Mouse (Mus musculus) liver, embryonic 16.5 days (tissue): Measurements from ENCODE around the gene Chaf1a. TPM values are rescaled to one million over a fixed set of nuclear protein-coding genes. Genes with fewer than 3 reads are reported as not detected.

Experiments used
- ATAC-seq: fragments of 200-750 bp; cut with Nextera tagmentation; 2 replicates; pipeline ENCODE4 v1.8.0; 2017; ENCODE audit warnings: low read depth, mild to moderate bottlenecking, moderate number of reproducible peaks, moderate library complexity
- H3K27ac ChIP-seq: fragments of 300-500 bp; sonication (generic); 2 replicates; pipeline ENCODE4 v1.5.1; 2014; ENCODE audit warnings: mild to moderate bottlenecking, low read length
- H3K27me3 ChIP-seq: fragments of 300-500 bp; sonication (generic); 2 replicates; pipeline ENCODE4 v1.6.1; 2014; ENCODE audit warnings: low read depth, low read length, mixed read lengths; ENCODE audit not compliant: control insufficient read depth, insufficient read depth
- H3K36me3 ChIP-seq: fragments of 300-500 bp; sonication (generic); 2 replicates; pipeline ENCODE4 v1.6.1; 2014; ENCODE audit warnings: mild to moderate bottlenecking; ENCODE audit not compliant: control insufficient read depth, insufficient read depth
- H3K4me1 ChIP-seq: fragments of 300-500 bp; sonication (generic); 2 replicates; pipeline ENCODE4 v1.6.1; 2014; ENCODE audit warnings: low read depth, low read length, mixed read lengths; ENCODE audit not compliant: control insufficient read depth
- H3K4me2 ChIP-seq: fragments of 300-500 bp; sonication (generic); 2 replicates; pipeline ENCODE4 v1.6.1; 2014; ENCODE audit warnings: low read depth, low read length, mixed read lengths
- H3K4me3 ChIP-seq: fragments of 300-500 bp; sonication (generic); 2 replicates; pipeline ENCODE4 v1.5.1; 2014; ENCODE audit warnings: low read depth, mild to moderate bottlenecking, low read length
- H3K9ac ChIP-seq: fragments of 300-500 bp; sonication (generic); 2 replicates; pipeline ENCODE4 v1.6.1; 2014; ENCODE audit warnings: low read depth, low read length
- H3K9me3 ChIP-seq: fragments of 300-500 bp; sonication (generic); replicated peaks from 2 replicates; pipeline ENCODE4 v1.6.1; 2016; ENCODE audit warnings: low read length; ENCODE audit not compliant: control insufficient read depth
- WGBS: fragments of 180-500 bp; shearing (Covaris S2); extraction: QIAGEN DNeasy Blood & Tissue Kit; methylation state at CpG from one replicate; pipeline ENCODE4 v1.1.7; 2014; ENCODE audit not compliant: insufficient replicate concordance; 5-methylcytosine and 5-hydroxymethylcytosine counted together
- polyA plus RNA-seq: library from polyadenylated mRNA; unstranded; fragments of >200 nt; fragmentation: Nextera tagmentation; extraction: Ambion mirVana; gene quantifications from 2 replicates; pipeline ENCODE4 v1.2.1, GENCODE M21; 2015

The Chaf1a gene
- polyA plus RNA-seq, 1 experiment from 2014 or later = 14.5 TPM

- Histone ChIP-seq H3K4me1 (peaks cover 29% of the 10 kb centered on the region), H3K9ac (peak overlapping the region; percentile 82), H3K4me2 (peak overlapping the region; percentile 92), H3K36me3 (no peaks in the 10 kb centered on the region), H3K9me3 (no peaks in the 10 kb centered on the region), H3K27me3 (no peaks in the 10 kb centered on the region), H3K27ac (peak overlapping the region; percentile 63), H3K4me3 (peak overlapping the region; percentile 80)
- under 1% methylated on average over 11 of the region's 11 CpGs for WGBS
- no peak for ATAC-seq
These were observed 39.7 kb downstream of the Chaf1a start for GRCm38 (mm10) chr17:56079921-56080320.

GRCm38 (mm10) chr17:56080781-56081585, 40.7 kb downstream of the Chaf1a start:
- H3K9ac ChIP-seq = peak overlapping the region; percentile 82
- H3K9me3 ChIP-seq = no peaks in the 10 kb centered on the region
- peak overlapping the region; percentile 80 for H3K4me3 ChIP-seq
- no peaks in the 10 kb centered on the region for H3K27me3 ChIP-seq
- H3K4me2 ChIP-seq = peak overlapping the region; percentile 92
- H3K27ac ChIP-seq = no peak overlapping the region
- WGBS = 28% methylated on average over 8 of the region's 8 CpGs
- ATAC-seq = no peak
- peaks cover 21% of the 10 kb centered on the region for H3K4me1 ChIP-seq
- no peaks in the 10 kb centered on the region for H3K36me3 ChIP-seq

GRCm38 (mm10) chr17:56092312-56092711, 52.1 kb downstream of the Chaf1a start:
- H3K9ac ChIP-seq = no peak overlapping the region
- no peaks in the 10 kb centered on the region for H3K27me3 ChIP-seq
- no peak overlapping the region for H3K4me2 ChIP-seq
- no peaks in the 10 kb centered on the region for H3K4me1 ChIP-seq
- no peak for ATAC-seq
- peaks cover 12% of the 10 kb centered on the region for H3K36me3 ChIP-seq
- no peak overlapping the region for H3K4me3 ChIP-seq
- H3K27ac ChIP-seq = no peak overlapping the region
- WGBS = 81% methylated on average over 1 of the region's 1 CpGs
- H3K9me3 ChIP-seq = no peaks in the 10 kb centered on the region

- 88% methylated on average over 1 of the region's 1 CpGs for WGBS
- no peaks in the 10 kb centered on the region for H3K4me1 ChIP-seq
- no peak overlapping the region for H3K27ac ChIP-seq
- H3K4me2 ChIP-seq = no peak overlapping the region
- H3K9ac ChIP-seq = no peak overlapping the region
- H3K9me3 ChIP-seq = no peaks in the 10 kb centered on the region
- peaks cover 14% of the 10 kb centered on the region for H3K36me3 ChIP-seq
- no peaks in the 10 kb centered on the region for H3K27me3 ChIP-seq
- H3K4me3 ChIP-seq = no peak overlapping the region
- no peak for ATAC-seq
These were observed 52.6 kb downstream of the Chaf1a start for GRCm38 (mm10) chr17:56092794-56093193.

- Histone ChIP-seq H3K27ac (no peak overlapping the region), H3K4me3 (no peak overlapping the region), H3K4me1 (no peaks in the 10 kb centered on the region), H3K9ac (no peak overlapping the region), H3K36me3 (peaks cover 39% of the 10 kb centered on the region), H3K9me3 (no peaks in the 10 kb centered on the region), H3K27me3 (no peaks in the 10 kb centered on the region), H3K4me2 (no peak overlapping the region)
- no peak for ATAC-seq
- WGBS = 77% methylated on average over 12 of the region's 12 CpGs
These were observed 56.6 kb downstream of the Chaf1a start for GRCm38 (mm10) chr17:56096883-56097282.

- H3K27ac ChIP-seq = no peak overlapping the region
- no peak overlapping the region for H3K4me3 ChIP-seq
- peaks cover 45% of the 10 kb centered on the region for H3K36me3 ChIP-seq
- H3K4me2 ChIP-seq = no peak overlapping the region
- no peaks in the 10 kb centered on the region for H3K27me3 ChIP-seq
- no peaks in the 10 kb centered on the region for H3K4me1 ChIP-seq
- no peak overlapping the region for H3K9ac ChIP-seq
- 89% methylated on average over 8 of the region's 8 CpGs for WGBS
- no peaks in the 10 kb centered on the region for H3K9me3 ChIP-seq
- ATAC-seq = no peak
These were observed 57.9 kb downstream of the Chaf1a start for GRCm38 (mm10) chr17:56098180-56098579.

- Histone ChIP-seq H3K27me3 (no peaks in the 10 kb centered on the region), H3K4me2 (no peak overlapping the region), H3K36me3 (peaks cover 42% of the 10 kb centered on the region), H3K4me3 (no peak overlapping the region), H3K4me1 (no peaks in the 10 kb centered on the region), H3K9ac (no peak overlapping the region), H3K9me3 (no peaks in the 10 kb centered on the region), H3K27ac (no peak overlapping the region)
- 77% methylated on average over 15 of the region's 15 CpGs for WGBS
- no peak for ATAC-seq
These were observed 58.7 kb downstream of the Chaf1a start for GRCm38 (mm10) chr17:56098711-56099572.

GRCm38 (mm10) chr17:56100811-56101210, 60.6 kb downstream of the Chaf1a start:
- no peak overlapping the region for H3K4me2 ChIP-seq
- no peak overlapping the region for H3K9ac ChIP-seq
- ATAC-seq = no peak
- no peaks in the 10 kb centered on the region for H3K4me1 ChIP-seq
- H3K4me3 ChIP-seq = no peak overlapping the region
- no peak overlapping the region for H3K27ac ChIP-seq
- peaks cover 42% of the 10 kb centered on the region for H3K36me3 ChIP-seq
- no peaks in the 10 kb centered on the region for H3K9me3 ChIP-seq
- WGBS = 70% methylated on average over 3 of the region's 3 CpGs
- H3K27me3 ChIP-seq = no peaks in the 10 kb centered on the region

- H3K27ac ChIP-seq = no peak overlapping the region
- H3K36me3 ChIP-seq = peaks cover 37% of the 10 kb centered on the region
- no peak overlapping the region for H3K4me3 ChIP-seq
- no peaks in the 10 kb centered on the region for H3K27me3 ChIP-seq
- no peaks in the 10 kb centered on the region for H3K4me1 ChIP-seq
- no peak for ATAC-seq
- H3K9ac ChIP-seq = no peak overlapping the region
- 87% methylated on average over 5 of the region's 5 CpGs for WGBS
- no peak overlapping the region for H3K4me2 ChIP-seq
- no peaks in the 10 kb centered on the region for H3K9me3 ChIP-seq
These were observed 61.9 kb downstream of the Chaf1a start for GRCm38 (mm10) chr17:56102158-56102557.
